Mouse (Mus musculus): ENCODE measurements around the gene Sec24d.

GRCm38 (mm10) chr3:123353661-123354060 is 86.4 kb downstream of the Sec24d start:
- TF ChIP-seq ZNF384 (IDR thresholded peaks at IDR 0.05; ENCODE audit: low read depth, low read length), result no peak
- TF ChIP-seq ZC3H11A (IDR thresholded peaks at IDR 0.05; ENCODE audit: borderline replicate concordance, low read depth, low read length), result no peak
- no peak for TF ChIP-seq MAFK (IDR thresholded peaks at IDR 0.05; ENCODE audit: insufficient read depth, low read depth, low read length)

All from ES-E14 (cell line).